Mouse (Mus musculus) megakaryocyte, embryonic 14.5 days (primary cell): ENCODE data around the gene Cdh5.

Experiments used
- FLI1 ChIP-seq: IDR thresholded peaks from 2 replicates; pipeline ENCODE4 v1.6.1; 2012; ENCODE audit warnings: low read length, inconsistent platforms, mixed read lengths
- GATA1 ChIP-seq: IDR thresholded peaks from 3 replicates; pipeline ENCODE4 v1.6.1; 2012; ENCODE audit warnings: mixed read lengths, low read length, inconsistent platforms, borderline replicate concordance

- no peak for TF ChIP-seq GATA1
- no peak for TF ChIP-seq FLI1
Measured at GRCm38 (mm10) chr8:104096644-104097043, 4.8 kb upstream of the Cdh5 start.
